Mouse (Mus musculus): ENCODE results near the gene Slc22a16. TPM values are rescaled to one million over a fixed set of nuclear protein-coding genes. Genes with fewer than 3 reads are reported as not detected.
"Not testable (repeated sequence)": the region's sequence is repeated elsewhere in the genome, so short reads cannot be mapped to it uniquely, and the experiment has no call there.

Gene Slc22a16
- polyA plus RNA-seq, 1 experiment from 2014 or later = not detected

- DNase-seq (ENCODE audit: low spot score); H3K36me3 ChIP-seq (replicated peaks; ENCODE audit: control insufficient read depth, insufficient read depth, low read depth, low read length); H3K4me1 ChIP-seq (ENCODE audit: control insufficient read depth, insufficient read depth, low read length); H3K27ac ChIP-seq (replicated peaks; ENCODE audit: low read depth, low read length); H3K27me3 ChIP-seq (ENCODE audit: control insufficient read depth, insufficient read depth, low read length); ATAC-seq (replicated peaks; ENCODE audit: insufficient number of reproducible peaks, low FRiP score, low TSS enrichment, low read depth); H3K9ac ChIP-seq (replicated peaks; ENCODE audit: low read length); H3K4me3 ChIP-seq (ENCODE audit: low read depth, low read length); H3K4me2 ChIP-seq (ENCODE audit: low read depth, low read length); H3K9me3 ChIP-seq (replicated peaks; ENCODE audit: control insufficient read depth, low read length): not testable (repeated sequence)
- 96% methylated on average over 6 of the region's 6 CpGs for WGBS
Measured at GRCm38 (mm10) chr10:40565695-40566094, 4.4 kb upstream of the Slc22a16 start.

GRCm38 (mm10) chr10:40575912-40576634 is 5.9 kb downstream of the Slc22a16 start:
- H3K4me3 ChIP-seq (ENCODE audit: low read depth, low read length) = no peak overlapping the region
- no peaks in the 10 kb centered on the region for H3K36me3 ChIP-seq (replicated peaks; ENCODE audit: control insufficient read depth, insufficient read depth, low read depth, low read length)
- no peak overlapping the region for H3K4me2 ChIP-seq (ENCODE audit: low read depth, low read length)
- H3K4me1 ChIP-seq (ENCODE audit: control insufficient read depth, insufficient read depth, low read length) = no peaks in the 10 kb centered on the region
- H3K9ac ChIP-seq (replicated peaks; ENCODE audit: low read length) = no peak overlapping the region
- no peak overlapping the region for H3K27ac ChIP-seq (replicated peaks; ENCODE audit: low read depth, low read length)
- DNase-seq (ENCODE audit: low spot score) = no peak
- no peaks in the 10 kb centered on the region for H3K9me3 ChIP-seq (replicated peaks; ENCODE audit: control insufficient read depth, low read length)
- ATAC-seq (replicated peaks; ENCODE audit: insufficient number of reproducible peaks, low FRiP score, low TSS enrichment, low read depth) = no peak
- H3K27me3 ChIP-seq (ENCODE audit: control insufficient read depth, insufficient read depth, low read length) = no peaks in the 10 kb centered on the region
- WGBS = 89% methylated on average over 7 of the region's 7 CpGs

DNA sequence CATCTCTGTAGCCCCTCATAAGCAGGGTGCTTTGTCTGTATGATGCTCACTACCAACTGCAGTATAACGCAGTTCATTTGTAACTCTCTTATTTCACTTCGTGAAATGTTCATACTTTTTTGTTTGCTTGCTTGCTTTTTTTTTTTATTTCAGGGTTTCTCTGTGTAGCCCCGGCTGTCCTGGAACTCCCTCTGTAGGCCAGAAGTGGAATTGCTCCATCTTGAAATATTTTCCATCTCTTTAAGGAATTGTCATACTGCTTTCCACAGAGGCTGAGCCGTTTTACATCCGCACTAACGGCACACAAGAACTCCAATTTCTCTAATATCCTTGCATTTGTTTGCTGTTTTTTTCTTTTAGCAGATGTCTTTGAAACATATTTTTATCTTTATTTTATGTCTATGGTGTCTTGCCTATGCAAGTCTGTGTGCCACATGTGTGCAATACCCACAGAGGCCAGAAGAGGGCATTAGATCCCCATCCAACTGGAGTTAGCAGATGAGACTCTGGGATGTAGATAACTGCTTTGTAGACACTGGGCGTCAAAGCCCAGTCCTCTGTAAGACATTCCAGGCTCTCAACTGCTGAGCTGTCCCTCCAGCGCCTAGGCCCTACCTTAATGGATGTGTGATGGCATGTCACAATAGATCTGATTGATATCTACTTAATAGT is 13.6 kb downstream of the Slc22a16 start:
- DNase-seq (ENCODE audit: low spot score) (peak; percentile 19), ATAC-seq (replicated peaks; ENCODE audit: insufficient number of reproducible peaks, low FRiP score, low TSS enrichment, low read depth) (no peak)
- Histone ChIP-seq H3K9ac (replicated peaks; ENCODE audit: low read length) (no peak overlapping the region), H3K4me3 (ENCODE audit: low read depth, low read length) (no peak overlapping the region), H3K4me1 (ENCODE audit: control insufficient read depth, insufficient read depth, low read length) (no peaks in the 10 kb centered on the region), H3K27me3 (ENCODE audit: control insufficient read depth, insufficient read depth, low read length) (no peaks in the 10 kb centered on the region), H3K9me3 (replicated peaks; ENCODE audit: control insufficient read depth, low read length) (no peaks in the 10 kb centered on the region), H3K27ac (replicated peaks; ENCODE audit: low read depth, low read length) (no peak overlapping the region), H3K4me2 (ENCODE audit: low read depth, low read length) (no peak overlapping the region), H3K36me3 (replicated peaks; ENCODE audit: control insufficient read depth, insufficient read depth, low read depth, low read length) (no peaks in the 10 kb centered on the region)
- 76% methylated on average over 8 of the region's 8 CpGs for WGBS

- ATAC-seq (replicated peaks; ENCODE audit: insufficient number of reproducible peaks, low FRiP score, low TSS enrichment, low read depth) (no peak), DNase-seq (ENCODE audit: low spot score) (no peak)
- Histone ChIP-seq H3K9me3 (replicated peaks; ENCODE audit: control insufficient read depth, low read length) (no peaks in the 10 kb centered on the region), H3K4me1 (ENCODE audit: control insufficient read depth, insufficient read depth, low read length) (no peaks in the 10 kb centered on the region), H3K36me3 (replicated peaks; ENCODE audit: control insufficient read depth, insufficient read depth, low read depth, low read length) (no peaks in the 10 kb centered on the region), H3K27ac (replicated peaks; ENCODE audit: low read depth, low read length) (no peak overlapping the region), H3K27me3 (ENCODE audit: control insufficient read depth, insufficient read depth, low read length) (no peaks in the 10 kb centered on the region), H3K4me3 (ENCODE audit: low read depth, low read length) (no peak overlapping the region), H3K4me2 (ENCODE audit: low read depth, low read length) (no peak overlapping the region), H3K9ac (replicated peaks; ENCODE audit: low read length) (no peak overlapping the region)
- WGBS = 73% methylated on average over 7 of the region's 7 CpGs
Measured at GRCm38 (mm10) chr10:40592186-40592585, 22.1 kb downstream of the Slc22a16 start.

- Histone ChIP-seq H3K36me3 (replicated peaks; ENCODE audit: control insufficient read depth, insufficient read depth, low read depth, low read length) (no peaks in the 10 kb centered on the region), H3K27me3 (ENCODE audit: control insufficient read depth, insufficient read depth, low read length) (no peaks in the 10 kb centered on the region), H3K4me2 (ENCODE audit: low read depth, low read length) (no peak overlapping the region), H3K27ac (replicated peaks; ENCODE audit: low read depth, low read length) (no peak overlapping the region), H3K9ac (replicated peaks; ENCODE audit: low read length) (no peak overlapping the region), H3K4me1 (ENCODE audit: control insufficient read depth, insufficient read depth, low read length) (no peaks in the 10 kb centered on the region), H3K9me3 (replicated peaks; ENCODE audit: control insufficient read depth, low read length) (no peaks in the 10 kb centered on the region), H3K4me3 (ENCODE audit: low read depth, low read length) (no peak overlapping the region)
- WGBS = 93% methylated on average over 3 of the region's 3 CpGs
- no peak for ATAC-seq (replicated peaks; ENCODE audit: insufficient number of reproducible peaks, low FRiP score, low TSS enrichment, low read depth)
- DNase-seq (ENCODE audit: low spot score) = no peak
Measured at GRCm38 (mm10) chr10:40597177-40597576, 27.0 kb downstream of the Slc22a16 start.

- no peak for ATAC-seq (replicated peaks; ENCODE audit: insufficient number of reproducible peaks, low FRiP score, low TSS enrichment, low read depth)
- H3K9ac ChIP-seq (replicated peaks; ENCODE audit: low read length) = no peak overlapping the region
- DNase-seq (ENCODE audit: low spot score) = peak; percentile 28
- no peak overlapping the region for H3K27ac ChIP-seq (replicated peaks; ENCODE audit: low read depth, low read length)
- H3K36me3 ChIP-seq (replicated peaks; ENCODE audit: control insufficient read depth, insufficient read depth, low read depth, low read length) = no peaks in the 10 kb centered on the region
- H3K9me3 ChIP-seq (replicated peaks; ENCODE audit: control insufficient read depth, low read length) = no peaks in the 10 kb centered on the region; the same call in 1 of the 2 replicates
- no peak overlapping the region for H3K4me2 ChIP-seq (ENCODE audit: low read depth, low read length)
- no peaks in the 10 kb centered on the region for H3K27me3 ChIP-seq (ENCODE audit: control insufficient read depth, insufficient read depth, low read length)
- H3K4me1 ChIP-seq (ENCODE audit: control insufficient read depth, insufficient read depth, low read length) = no peaks in the 10 kb centered on the region
- 67% methylated on average over 6 of the region's 6 CpGs for WGBS
- H3K4me3 ChIP-seq (ENCODE audit: low read depth, low read length) = no peak overlapping the region
Measured at GRCm38 (mm10) chr10:40604706-40605394, 34.7 kb downstream of the Slc22a16 start.

DNA sequence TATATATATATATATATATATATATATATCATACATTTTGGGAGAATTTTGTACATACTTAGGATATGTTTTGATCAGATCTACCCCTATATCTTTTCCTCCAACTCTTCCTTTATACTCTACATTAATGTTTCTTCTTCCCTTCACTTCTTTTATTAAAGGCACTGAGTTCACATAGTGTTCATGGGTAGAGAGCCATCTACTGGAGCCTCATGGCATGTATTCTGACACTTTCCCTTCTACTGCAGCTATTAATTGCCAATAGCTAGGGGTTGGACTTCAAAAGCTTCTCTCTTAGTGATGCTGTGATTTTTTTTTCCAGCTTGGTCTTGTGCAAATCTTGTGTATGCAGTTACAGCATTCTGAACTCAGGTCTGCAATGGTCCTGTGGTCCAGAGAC is 47.8 kb downstream of the Slc22a16 start:
- Histone ChIP-seq H3K27ac (replicated peaks; ENCODE audit: low read depth, low read length) (no peak overlapping the region), H3K9me3 (replicated peaks; ENCODE audit: control insufficient read depth, low read length) (no peaks in the 10 kb centered on the region), H3K4me2 (ENCODE audit: low read depth, low read length) (no peak overlapping the region), H3K4me1 (ENCODE audit: control insufficient read depth, insufficient read depth, low read length) (no peaks in the 10 kb centered on the region), H3K9ac (replicated peaks; ENCODE audit: low read length) (no peak overlapping the region), H3K27me3 (ENCODE audit: control insufficient read depth, insufficient read depth, low read length) (no peaks in the 10 kb centered on the region), H3K36me3 (replicated peaks; ENCODE audit: control insufficient read depth, insufficient read depth, low read depth, low read length) (no peaks in the 10 kb centered on the region), H3K4me3 (ENCODE audit: low read depth, low read length) (no peak overlapping the region)
- ATAC-seq (replicated peaks; ENCODE audit: insufficient number of reproducible peaks, low FRiP score, low TSS enrichment, low read depth) (no peak), DNase-seq (ENCODE audit: low spot score) (no peak)

GRCm38 (mm10) chr10:40619760-40620159 is 49.6 kb downstream of the Slc22a16 start:
- WGBS = 77% methylated on average over 1 of the region's 1 CpGs
- H3K9me3 ChIP-seq (replicated peaks; ENCODE audit: control insufficient read depth, low read length) = no peaks in the 10 kb centered on the region
- no peak overlapping the region for H3K4me3 ChIP-seq (ENCODE audit: low read depth, low read length)
- no peaks in the 10 kb centered on the region for H3K27me3 ChIP-seq (ENCODE audit: control insufficient read depth, insufficient read depth, low read length)
- H3K27ac ChIP-seq (replicated peaks; ENCODE audit: low read depth, low read length) = no peak overlapping the region
- H3K9ac ChIP-seq (replicated peaks; ENCODE audit: low read length) = no peak overlapping the region
- H3K36me3 ChIP-seq (replicated peaks; ENCODE audit: control insufficient read depth, insufficient read depth, low read depth, low read length) = no peaks in the 10 kb centered on the region
- no peaks in the 10 kb centered on the region for H3K4me1 ChIP-seq (ENCODE audit: control insufficient read depth, insufficient read depth, low read length)
- no peak overlapping the region for H3K4me2 ChIP-seq (ENCODE audit: low read depth, low read length)
- DNase-seq (ENCODE audit: low spot score) (no peak), ATAC-seq (replicated peaks; ENCODE audit: insufficient number of reproducible peaks, low FRiP score, low TSS enrichment, low read depth) (no peak)

Data from embryonic facial prominence, embryonic 11.5 days (tissue).